Mouse (Mus musculus): ENCODE measurements around the gene Nxph3. TPM values are rescaled to one million over a fixed set of nuclear protein-coding genes. Genes with fewer than 3 reads are reported as not detected.
A peak's percentile ranks its signal among the peaks of the same experiment; 100 is the strongest.
"Not testable (repeated sequence)": the region's sequence is repeated elsewhere in the genome, so short reads cannot be mapped to it uniquely, and the experiment has no call there.

Nxph3 gene
- total RNA-seq, 2 experiments from 2014 or later = 29.0 to 40.6 TPM

DNA sequence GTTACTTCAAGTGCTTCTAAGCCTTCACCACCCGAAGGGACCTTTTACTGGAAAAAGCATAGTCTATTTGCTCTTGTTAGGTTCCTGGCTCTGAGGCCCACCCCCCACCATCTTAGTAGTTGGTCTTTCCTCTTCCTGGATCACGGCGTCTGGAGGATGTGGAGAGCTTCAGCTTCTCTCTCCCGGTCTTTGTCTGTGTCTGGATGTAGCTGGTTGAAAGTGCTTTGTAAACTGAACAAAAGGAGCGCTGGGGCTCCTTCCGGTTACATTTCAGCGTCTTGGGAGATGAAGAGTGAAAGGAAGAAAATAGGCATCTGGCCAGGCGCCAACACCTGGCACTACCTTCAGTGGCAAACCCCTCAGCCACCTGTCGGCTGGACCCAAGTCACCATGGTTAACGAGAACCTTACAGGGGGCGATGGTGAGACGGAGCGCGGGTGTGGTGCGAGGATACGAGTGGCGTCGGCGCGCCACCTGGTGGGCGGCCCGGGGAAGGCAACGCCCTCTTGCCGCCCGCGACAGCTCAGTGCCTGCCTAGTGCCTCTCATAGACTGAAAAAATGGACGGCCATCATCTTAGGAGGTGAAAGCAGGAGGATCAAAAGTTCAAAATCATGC lies 6.2 kb upstream of the Nxph3 start:
- peak; percentile 81 to 86 for DNase-seq (ENCODE audit: low spot score in 2 of 2)
- intact Hi-C loops (cut with DNase I) = loop anchor here (2.0 to 5.0 kb wide), 5 partner anchors 122 to 403 kb away; partner anchors contain the start of genes Kat7 and Slc35b1

DNA sequence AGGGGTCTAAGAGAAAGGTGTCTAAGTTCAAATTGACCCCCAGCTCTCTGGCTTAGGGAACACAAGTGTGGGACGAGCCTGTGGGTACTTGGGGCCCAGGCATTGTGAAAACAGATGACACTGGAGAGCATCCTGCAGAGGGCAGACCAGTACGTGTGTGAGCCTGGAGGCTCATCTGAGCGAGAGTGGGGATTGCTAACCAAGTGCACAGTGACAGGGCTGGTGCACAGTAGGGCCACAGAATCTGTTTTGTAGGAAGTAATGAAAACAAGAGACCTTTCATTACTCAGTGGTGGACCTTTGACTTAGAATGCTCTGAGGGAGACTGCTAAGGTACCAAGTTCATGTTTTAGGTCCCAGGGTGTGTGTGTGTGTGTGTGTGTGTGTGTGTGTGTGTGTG lies 5.6 kb upstream of the Nxph3 start:
- no peak for DNase-seq (ENCODE audit: low spot score in 2 of 2)
- intact Hi-C loops (cut with DNase I) = loop anchor here (2.0 to 5.0 kb wide), 5 partner anchors 121 to 403 kb away; partner anchors contain the start of genes Kat7 and Slc35b1

DNA sequence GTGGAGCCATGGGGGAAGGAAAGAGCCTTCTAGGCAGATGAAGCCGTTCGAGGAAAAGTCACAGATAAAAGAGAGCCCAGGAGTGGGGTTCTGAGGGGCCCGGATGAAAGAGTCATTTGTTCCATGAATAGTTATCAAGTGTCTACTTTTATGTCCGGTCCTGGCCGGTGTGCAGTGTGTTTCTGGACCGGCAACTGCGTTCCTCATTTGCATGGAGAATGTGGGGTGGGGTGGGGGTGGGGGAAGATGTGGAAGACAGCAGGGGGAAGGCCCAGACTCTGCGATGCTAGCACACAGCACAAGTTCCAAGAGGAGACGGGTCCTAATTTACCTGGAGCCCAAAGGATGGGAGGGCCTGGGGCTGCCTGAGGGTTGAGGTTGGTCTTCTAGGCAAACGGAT lies 4.9 kb upstream of the Nxph3 start:
- DNase-seq (ENCODE audit: low spot score in 2 of 2) = no peak
- intact Hi-C loops (cut with DNase I) = no loop called here

DNA sequence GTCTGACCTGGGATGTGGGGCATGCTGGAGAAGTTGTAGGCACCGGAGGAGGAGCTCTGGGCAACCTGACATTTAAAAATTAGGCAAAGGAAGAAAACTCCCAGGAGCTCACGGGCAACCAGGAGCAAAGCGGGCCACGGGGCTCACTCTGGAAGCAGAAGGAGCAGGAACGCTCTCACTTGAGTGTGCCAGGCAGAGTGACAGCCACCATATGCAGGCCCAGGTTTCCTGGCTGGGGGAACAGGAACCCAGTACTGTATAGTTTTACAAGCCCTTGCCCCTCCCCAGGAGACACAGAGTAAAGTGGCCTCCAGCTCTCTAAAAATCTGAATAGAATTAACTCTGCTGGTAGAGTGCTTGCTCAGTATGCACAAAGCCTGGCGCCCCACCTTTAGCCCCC lies 2.8 kb upstream of the Nxph3 start:
- intact Hi-C loops (cut with DNase I) = no loop called here
- DNase-seq (ENCODE audit: low spot score in 2 of 2) = no peak

DNA sequence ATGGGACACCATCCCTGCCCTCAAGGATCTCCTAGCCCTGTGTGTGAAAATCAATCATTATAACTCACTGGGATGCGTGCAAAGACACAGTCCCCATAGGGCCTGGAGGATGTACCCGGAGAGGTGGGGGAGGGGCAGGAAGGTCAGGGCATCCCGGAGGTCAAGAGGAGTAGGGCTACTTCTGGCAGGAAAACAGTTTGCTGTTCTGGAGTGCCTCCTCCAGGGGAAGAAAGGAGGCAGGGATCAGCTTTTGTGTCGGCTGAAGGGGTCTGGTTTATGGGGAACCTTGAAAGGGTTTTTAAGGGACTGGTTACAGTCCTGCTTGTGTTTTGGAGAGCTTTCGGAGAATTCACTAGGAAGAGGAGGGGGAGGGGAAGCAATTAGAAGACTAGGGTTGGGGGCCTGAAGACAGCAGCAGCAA lies 2.1 kb upstream of the Nxph3 start:
- no peak for DNase-seq (ENCODE audit: low spot score in 2 of 2)
- intact Hi-C loops (cut with DNase I) = no loop called here

DNA sequence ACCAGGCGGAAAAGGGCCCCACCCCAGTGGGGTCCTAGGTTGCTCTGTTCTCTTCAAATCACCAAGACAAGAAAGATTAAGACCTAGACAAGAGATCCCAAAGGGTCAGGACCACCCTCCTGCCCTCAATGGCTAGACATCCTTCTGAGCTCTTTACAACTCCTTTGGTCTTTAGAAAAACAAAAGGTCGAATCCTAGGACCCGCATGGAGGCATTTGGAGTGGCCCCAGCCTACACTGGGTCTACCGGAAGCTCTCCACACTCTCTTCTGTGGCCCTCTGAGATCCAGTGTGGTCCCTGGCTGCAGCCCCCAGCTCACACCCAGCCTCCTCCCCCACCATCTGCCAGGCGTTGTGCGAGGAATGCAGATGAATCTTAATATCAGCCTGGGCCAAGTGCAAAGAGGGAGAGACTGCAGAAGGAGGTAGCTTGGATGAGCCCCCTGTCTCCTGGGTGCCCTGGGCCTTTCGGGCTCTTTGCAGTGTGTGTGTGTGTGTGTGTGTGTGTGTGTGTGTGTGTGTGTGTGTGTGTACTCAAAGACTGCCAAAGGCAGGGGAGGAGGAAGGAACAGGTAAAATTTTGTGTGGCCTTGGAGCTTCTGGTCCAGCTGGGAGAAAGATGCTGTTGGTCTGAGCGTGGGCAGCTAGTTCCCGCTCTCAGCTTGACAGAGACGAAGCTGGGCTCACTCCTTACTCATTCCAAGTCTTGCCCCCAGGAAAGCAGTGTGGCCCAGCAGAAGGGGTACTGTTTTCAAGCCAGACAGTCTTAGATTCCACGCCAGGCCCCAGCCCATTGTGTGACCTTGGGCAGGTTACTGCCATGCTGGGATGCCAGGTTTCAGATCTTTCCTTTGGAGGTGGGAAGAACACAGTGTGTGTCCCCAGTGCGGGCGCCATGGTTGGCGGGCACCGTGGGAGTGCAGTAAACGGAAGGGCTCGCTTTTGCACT lies 1.3 kb upstream of the Nxph3 start:
- intact Hi-C loops (cut with DNase I) = no loop called here
- no peak for DNase-seq (ENCODE audit: low spot score in 2 of 2)

DNA sequence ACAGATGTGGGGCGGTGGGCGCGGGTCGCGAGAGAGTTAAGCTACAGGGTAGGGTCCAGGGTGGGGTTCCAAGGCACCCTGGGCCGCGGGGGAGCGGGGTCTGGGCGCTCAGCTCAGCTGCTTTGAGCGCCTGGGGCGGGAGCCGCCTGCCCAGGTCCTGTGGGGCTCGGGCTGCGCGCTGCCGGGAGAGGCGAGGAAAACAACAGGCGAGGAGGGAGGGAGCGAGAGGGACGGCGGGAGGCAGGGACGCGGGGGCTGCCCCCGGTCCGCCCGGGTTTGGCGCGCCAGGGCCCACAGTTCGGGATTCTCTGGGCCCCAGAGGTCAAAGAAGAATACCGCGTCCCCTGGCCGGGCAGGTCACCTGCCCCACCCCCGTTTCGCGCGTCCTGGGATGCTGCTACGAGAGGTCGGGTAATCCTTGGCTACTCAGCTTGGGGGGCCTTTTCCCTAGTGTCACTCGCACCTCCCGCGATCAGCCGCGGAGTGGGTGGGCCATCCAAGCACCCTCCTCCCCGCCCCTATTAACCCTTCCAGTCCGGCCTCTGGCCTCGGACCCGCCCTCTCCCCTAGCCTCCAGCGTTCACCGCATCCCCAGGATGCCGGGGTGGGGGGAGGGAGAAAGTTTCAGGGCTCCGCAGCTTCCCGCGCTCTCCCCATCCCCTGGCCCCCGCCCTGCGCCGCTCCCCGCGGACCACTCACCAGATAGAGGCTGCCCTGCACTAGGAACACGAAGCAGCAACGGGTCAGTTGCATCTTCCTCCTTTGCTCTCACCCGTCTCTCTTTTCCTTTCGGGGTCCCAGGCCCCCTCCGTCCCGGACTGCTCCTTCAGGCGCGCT lies 691 bp downstream of the Nxph3 start:
- intact Hi-C loops (cut with DNase I) = no loop called here
- DNase-seq (ENCODE audit: low spot score in 2 of 2) = no peak

DNA sequence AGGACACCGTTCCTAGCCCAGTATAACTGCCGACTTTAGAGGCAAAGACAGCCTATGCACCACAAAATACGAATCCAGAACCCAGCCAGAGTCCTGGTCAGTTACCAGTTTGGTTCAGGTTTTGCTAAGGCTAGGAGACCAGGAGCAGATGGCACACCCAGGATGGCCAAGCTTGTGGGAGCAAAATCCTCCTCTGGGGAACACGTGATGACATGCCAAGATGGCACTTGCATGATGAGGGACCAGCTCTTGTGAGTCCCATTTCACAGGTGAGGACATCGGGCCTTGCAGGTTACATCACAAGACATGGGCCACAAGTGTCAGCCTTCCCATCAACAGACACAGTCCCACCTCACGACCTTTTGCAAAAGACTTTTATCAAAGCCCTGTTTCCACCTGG lies 2.0 kb downstream of the Nxph3 start:
- intact Hi-C loops (cut with DNase I) = no loop called here
- DNase-seq (ENCODE audit: low spot score in 2 of 2) = no peak

DNA sequence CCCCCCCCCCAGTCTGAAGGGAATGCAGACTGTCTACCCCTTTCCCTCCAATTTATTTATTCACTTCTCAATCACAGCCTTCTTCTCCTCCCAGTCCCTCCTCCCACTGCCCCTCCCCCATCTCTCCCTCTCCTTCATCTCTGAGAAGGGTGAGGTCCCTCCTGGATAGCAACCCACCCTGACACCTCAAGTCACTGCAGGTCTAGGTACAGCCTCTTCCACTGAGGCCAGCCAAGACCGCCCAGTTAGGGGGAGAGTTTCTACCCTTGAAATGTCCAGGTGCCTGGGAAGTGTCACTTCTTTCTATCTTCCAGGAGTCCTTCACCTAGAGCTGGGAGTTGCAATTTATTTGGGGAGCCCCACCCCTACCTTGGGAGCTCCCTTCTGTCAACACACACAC lies 2.5 kb downstream of the Nxph3 start:
- intact Hi-C loops (cut with DNase I) = no loop called here
- DNase-seq (ENCODE audit: low spot score in 2 of 2) = no peak

DNA sequence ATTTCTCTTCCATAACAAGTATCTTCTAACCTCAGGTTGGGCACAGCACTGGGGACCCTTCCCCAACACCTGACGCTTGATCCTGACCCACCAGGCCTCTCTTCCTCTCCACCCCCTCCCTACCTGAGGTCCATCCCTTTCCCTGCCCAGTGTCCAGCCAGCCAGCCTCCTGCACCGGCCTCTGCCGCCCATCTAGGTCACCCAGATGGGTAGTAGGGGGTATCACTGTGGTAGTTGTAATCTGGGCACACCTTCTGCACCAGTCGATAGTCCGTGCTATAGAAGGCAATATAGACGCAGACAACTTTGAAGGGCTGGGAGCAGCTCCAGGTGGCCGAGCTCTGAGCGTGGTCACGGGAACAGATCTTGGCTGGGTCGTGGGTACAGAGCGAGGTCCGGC lies 3.7 kb downstream of the Nxph3 start:
- intact Hi-C loops (cut with DNase I) = no loop called here
- no peak for DNase-seq (ENCODE audit: low spot score in 2 of 2)

DNA sequence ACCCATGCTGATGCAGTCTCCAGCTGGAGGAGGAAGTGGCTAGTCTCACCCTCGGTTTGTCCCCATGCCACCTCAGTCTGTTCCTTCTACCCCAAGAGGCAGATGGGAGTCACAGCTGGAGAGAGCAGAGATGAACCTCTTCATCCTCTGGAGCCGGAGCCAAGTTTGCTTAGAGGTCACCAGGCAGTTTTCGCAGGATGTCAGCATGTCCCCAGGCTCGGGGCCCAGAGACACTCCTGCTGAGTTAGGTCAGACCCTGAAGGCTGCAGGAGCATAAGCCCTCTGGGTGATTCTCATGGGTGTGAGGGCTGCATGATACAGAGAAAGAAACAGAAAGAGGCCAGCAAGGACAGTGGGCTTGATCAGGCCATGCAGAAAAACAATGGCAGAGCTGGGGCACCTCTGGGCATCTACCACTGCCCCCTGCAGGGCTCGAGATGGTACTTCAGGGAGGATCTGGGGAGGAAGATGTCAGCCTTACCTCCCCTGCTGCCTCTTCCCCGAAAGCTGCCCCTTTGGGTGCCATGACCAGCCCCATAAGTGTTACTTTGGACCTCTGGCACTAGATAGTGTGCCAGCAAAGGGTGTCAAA lies 5.1 kb downstream of the Nxph3 start:
- intact Hi-C loops (cut with DNase I) = no loop called here
- no peak for DNase-seq (ENCODE audit: low spot score in 2 of 2)

DNA sequence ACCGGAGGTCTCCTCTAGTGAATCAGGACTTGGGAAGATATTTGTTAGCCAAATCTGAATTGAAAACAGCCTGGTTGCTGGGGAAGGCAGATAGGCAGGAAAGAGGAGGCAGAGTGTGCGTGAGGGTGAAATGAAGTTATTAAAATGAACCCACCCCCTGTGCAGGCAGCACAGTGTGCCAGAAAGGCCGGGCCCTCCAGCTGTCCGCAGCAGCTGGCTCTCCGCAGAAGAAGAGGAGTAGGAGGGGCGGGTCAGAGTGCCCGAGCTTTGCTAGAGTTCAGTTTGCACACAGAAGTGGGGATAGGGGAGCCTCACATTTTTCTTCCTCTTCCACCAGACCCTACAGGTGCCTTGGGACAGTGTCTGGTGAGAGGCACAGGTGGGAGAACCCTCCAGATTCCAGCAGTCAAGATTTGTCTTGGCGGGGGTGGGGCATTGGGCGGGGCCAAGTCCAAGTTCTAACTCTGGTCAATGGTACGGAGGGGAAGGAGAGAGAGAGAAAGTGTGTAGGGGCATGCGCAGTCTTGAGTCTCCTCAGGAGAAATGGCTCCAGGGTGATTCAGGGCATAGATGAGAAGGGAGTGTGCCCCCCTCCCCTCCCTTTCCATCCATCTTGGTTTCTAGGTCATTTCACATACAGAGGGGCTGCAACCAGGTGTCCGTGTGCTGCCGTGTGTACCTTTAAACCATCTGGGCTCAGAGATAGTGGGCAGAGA lies 6.0 kb downstream of the Nxph3 start:
- DNase-seq (ENCODE audit: low spot score in 2 of 2) = no peak
- intact Hi-C loops (cut with DNase I) = no loop called here

DNA sequence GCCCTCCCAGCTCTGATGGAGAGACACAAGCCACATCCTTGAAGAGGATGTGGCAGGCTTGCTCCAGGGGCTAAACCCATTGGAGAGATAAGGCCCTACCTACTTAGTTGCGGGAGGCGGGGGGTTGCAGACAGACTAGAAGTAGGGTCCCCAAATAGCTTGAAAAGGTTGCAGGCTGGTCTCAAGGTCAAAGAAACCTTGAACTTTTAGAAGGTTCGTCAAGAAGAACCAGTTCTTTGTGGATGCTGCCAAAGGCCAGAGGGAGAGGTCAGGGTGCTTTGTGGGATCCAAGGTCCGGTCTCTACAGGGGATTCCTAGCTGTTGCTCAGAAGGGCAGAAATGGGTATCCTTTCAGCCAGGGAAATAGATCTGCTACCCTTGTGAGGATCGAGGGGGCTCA lies 6.6 kb downstream of the Nxph3 start:
- intact Hi-C loops (cut with DNase I) = no loop called here
- DNase-seq (ENCODE audit: low spot score in 2 of 2) = no peak

DNA sequence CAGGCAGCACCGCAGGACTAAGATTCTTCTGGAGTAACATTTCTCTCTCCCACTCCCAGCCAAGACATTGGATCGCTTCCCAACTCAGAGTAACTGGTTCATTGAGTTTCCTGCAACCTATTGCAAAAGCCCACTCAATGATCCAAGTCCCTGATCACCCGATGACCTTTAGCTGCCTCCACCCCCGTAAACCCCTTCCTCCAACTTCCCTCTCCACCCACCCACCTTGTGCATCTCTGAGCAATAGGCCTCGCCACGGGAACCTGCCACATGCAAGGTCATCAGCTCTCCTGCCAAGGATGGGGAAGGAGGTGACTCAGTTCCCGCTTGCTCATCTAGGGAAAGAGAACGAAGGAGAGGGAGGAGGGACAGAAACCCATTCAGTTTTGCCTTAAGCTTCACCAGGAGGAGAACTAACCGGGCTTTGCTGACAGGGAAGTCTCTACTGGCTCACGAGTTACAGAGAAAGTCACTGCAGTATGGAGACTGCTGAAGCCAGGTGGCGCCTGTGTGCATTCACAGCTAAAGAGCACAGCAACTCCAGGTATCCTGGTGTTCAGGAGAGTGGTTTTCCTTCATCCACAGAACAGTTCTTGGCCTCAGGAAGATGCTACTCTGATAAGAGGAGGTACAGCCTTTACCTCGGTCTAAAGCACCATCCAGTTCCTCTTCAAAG lies 7.2 kb downstream of the Nxph3 start:
- intact Hi-C loops (cut with DNase I) = no loop called here
- DNase-seq (ENCODE audit: low spot score in 2 of 2) = no peak

DNA sequence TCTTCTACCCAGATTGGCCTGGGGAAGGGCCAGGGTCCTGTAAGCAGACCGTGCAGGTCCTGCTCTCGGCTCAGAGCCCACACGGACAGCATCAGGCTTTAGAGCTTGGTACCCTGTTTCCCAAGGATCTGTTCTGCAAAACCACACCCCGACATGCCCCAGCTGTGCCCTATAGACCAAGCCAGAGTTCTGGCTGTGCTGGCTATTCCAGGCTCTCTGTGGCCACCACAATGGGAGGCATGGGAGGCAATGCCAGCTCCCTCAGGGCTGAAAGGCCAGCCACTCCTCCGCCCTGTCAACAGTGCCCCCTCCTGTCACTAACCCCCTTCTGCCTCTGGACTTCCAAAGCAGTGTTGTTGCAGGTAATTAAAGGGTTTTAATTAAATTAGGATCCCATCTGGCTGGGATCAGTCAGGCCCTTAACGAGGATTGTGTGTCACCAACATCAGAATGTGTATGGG lies 10.1 kb downstream of the Nxph3 start:
- intact Hi-C loops (cut with DNase I) = no loop called here
- DNase-seq (ENCODE audit: low spot score in 2 of 2) = no peak

DNA sequence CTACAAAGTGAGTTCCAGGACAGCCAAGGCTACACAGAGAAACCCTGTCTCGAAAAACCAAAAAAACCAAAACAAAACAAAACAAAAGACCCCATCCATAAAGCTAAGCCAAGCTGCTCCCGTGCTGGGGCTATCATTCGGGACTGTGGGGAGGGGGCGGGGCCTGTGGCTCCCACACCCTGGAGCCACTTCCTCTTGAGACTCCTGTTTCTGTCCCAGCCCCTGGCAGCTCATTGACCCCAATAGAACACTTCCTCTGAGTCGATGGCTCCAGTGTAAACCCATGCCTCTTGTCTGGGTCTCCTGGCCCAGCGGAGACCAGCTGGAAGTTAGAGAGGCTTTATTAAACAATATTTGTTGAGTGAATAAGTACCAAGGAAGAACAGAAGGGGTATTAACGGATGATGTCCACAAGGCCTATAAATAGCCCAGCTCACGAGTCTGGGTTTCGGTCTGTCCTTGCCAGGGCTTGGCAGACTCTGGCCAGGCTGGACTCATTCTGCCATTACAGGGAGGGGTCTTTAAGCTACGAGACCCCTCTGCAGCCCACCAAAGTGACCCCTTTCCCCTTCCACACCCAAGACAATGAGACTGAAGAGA lies 10.7 kb downstream of the Nxph3 start:
- intact Hi-C loops (cut with DNase I) = no loop called here
- DNase-seq (ENCODE audit: low spot score in 2 of 2) = no peak

DNA sequence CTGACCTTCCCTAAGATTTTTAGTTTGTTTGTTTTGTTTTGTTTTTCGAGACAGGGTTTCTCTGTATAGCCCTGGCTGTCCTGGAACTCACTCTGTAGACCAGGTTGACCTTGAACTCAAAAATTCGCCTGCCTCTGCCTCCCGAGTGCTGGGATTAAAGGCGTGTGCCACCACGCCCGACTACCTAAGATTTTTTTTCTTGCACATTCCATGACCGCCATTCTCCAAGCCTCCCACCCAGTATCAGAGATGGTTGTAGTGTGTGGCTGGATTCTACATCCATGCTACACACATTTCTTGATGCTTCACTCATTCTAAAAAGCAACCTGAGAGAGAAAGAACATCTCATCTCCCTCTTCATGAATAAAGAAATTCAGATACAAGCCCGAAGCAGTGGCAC lies 12.5 kb downstream of the Nxph3 start:
- DNase-seq (ENCODE audit: low spot score in 2 of 2); intact Hi-C loops (cut with DNase I): not testable (repeated sequence)

DNA sequence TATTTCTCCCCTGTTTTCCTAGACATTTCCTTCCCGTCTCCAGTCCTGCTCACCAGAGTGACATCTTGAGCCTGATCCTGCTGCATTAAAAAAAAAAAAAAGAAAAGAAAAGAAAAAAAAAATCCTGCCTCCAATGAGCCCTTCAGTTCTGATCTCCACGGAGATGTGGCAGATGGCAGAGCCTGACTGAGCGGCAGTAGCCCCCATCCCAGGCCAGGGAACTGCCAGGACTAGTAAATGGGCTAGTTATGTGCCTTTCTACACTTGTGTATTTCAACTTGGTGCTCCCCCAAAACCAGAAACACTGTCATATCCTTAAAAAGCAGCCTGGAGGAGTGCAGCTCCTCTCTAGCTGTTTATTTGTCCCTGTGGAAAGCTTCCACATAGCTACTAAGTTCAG lies 13.5 kb downstream of the Nxph3 start:
- DNase-seq (ENCODE audit: low spot score in 2 of 2) = no peak
- intact Hi-C loops (cut with DNase I) = no loop called here

Measured in left cerebral cortex, postnatal 36 days (tissue).